Mouse (Mus musculus) cerebellum, postnatal 10 days (tissue): ENCODE results near the gene Kif18b.

Experiments
- DNase-seq, 2 experiments: peaks; one replicate each; pipeline ENCODE4 v3.0.0; 2021; ENCODE audit warnings: mixed read lengths in 2 of 2

Kif18b gene

GRCm38 (mm10) chr11:102924557-102925350 is at the start of gene Kif18b:
Kif18b (minus strand) TSS chr11:102925124.
- peak; percentile 96 to 97 for DNase-seq

- peak; percentile 42 to 44 for DNase-seq
Measured at GRCm38 (mm10) chr11:102972326-102972725, 47.4 kb upstream of the Kif18b start.

GRCm38 (mm10) chr11:102971604-102972003 is 46.7 kb upstream of the Kif18b start:
- peak; percentile 81 to 85 for DNase-seq

GRCm38 (mm10) chr11:102964547-102965091 is 39.7 kb upstream of the Kif18b start:
- no peak for DNase-seq

GRCm38 (mm10) chr11:102963855-102964546 is 39.1 kb upstream of the Kif18b start:
- DNase-seq, result peak in 1 of 2 experiments; percentile 45

GRCm38 (mm10) chr11:102963246-102963854 is 38.4 kb upstream of the Kif18b start:
- DNase-seq, result no peak

- no peak for DNase-seq
Measured at GRCm38 (mm10) chr11:102962861-102963245, 37.9 kb upstream of the Kif18b start.

GRCm38 (mm10) chr11:102961082-102961481 is 36.2 kb upstream of the Kif18b start:
- DNase-seq, result no peak

- no peak for DNase-seq
Measured at GRCm38 (mm10) chr11:102958870-102959269, 33.9 kb upstream of the Kif18b start.

GRCm38 (mm10) chr11:102958431-102958830 is 33.5 kb upstream of the Kif18b start:
- DNase-seq, result no peak

GRCm38 (mm10) chr11:102957692-102958091 is 32.8 kb upstream of the Kif18b start:
- DNase-seq, result peak; percentile 58 to 70

- DNase-seq, result peak; percentile 64 to 78
Measured at GRCm38 (mm10) chr11:102956962-102957614, 32.2 kb upstream of the Kif18b start.

GRCm38 (mm10) chr11:102952922-102953321 is 28.0 kb upstream of the Kif18b start:
- DNase-seq, result no peak

- peak; percentile 66 to 75 for DNase-seq
Measured at GRCm38 (mm10) chr11:102948043-102948961, 23.4 kb upstream of the Kif18b start.

- DNase-seq, result peak in 1 of 2 experiments; percentile 36
Measured at GRCm38 (mm10) chr11:102946992-102947343, 22.0 kb upstream of the Kif18b start.

GRCm38 (mm10) chr11:102946265-102946991 is 21.5 kb upstream of the Kif18b start, which contains the start of gene C1ql1:
C1ql1 (minus strand) TSS chr11:102946688.
- peak; percentile 87 to 95 for DNase-seq

GRCm38 (mm10) chr11:102945306-102946264 is 20.7 kb upstream of the Kif18b start:
- DNase-seq, result peak in 1 of 2 experiments; percentile 32

GRCm38 (mm10) chr11:102941236-102941635 is 16.3 kb upstream of the Kif18b start:
- no peak for DNase-seq

- no peak for DNase-seq
Measured at GRCm38 (mm10) chr11:102939024-102939675, 14.2 kb upstream of the Kif18b start.
